Mouse (Mus musculus): Measurements from ENCODE around the gene Bcor.

Bcor gene

GRCm38 (mm10) chrX:12159981-12160656 lies at the start of gene Bcor:
Bcor (minus strand) TSS chrX:12160355.
- peak; percentile 61 for DNase-seq (ENCODE audit: low spot score)

GRCm38 (mm10) chrX:12202951-12203350 lies 42.8 kb upstream of the Bcor start:
- DNase-seq (ENCODE audit: low spot score): no peak

GRCm38 (mm10) chrX:12201111-12201510 lies 41.0 kb upstream of the Bcor start:
- DNase-seq (ENCODE audit: low spot score): no peak

GRCm38 (mm10) chrX:12195234-12195919 lies 35.2 kb upstream of the Bcor start:
- no peak for DNase-seq (ENCODE audit: low spot score)

GRCm38 (mm10) chrX:12192343-12192742 lies 32.2 kb upstream of the Bcor start:
- DNase-seq (ENCODE audit: low spot score): no peak

GRCm38 (mm10) chrX:12189511-12189910 lies 29.4 kb upstream of the Bcor start:
- no peak for DNase-seq (ENCODE audit: low spot score)

- no peak for DNase-seq (ENCODE audit: low spot score)
These were observed 15.2 kb upstream of the Bcor start for GRCm38 (mm10) chrX:12175198-12175960.

GRCm38 (mm10) chrX:12170128-12170527 lies 10.0 kb upstream of the Bcor start:
- DNase-seq (ENCODE audit: low spot score): no peak

- DNase-seq (ENCODE audit: low spot score): no peak
These were observed 4.7 kb upstream of the Bcor start for GRCm38 (mm10) chrX:12164591-12165529.

- DNase-seq (ENCODE audit: low spot score): peak; percentile 44
These were observed 647 bp downstream of the Bcor start for GRCm38 (mm10) chrX:12159534-12159881.

- peak; percentile 41 for DNase-seq (ENCODE audit: low spot score)
These were observed 1.2 kb downstream of the Bcor start for GRCm38 (mm10) chrX:12158821-12159533.

GRCm38 (mm10) chrX:12158244-12158820 lies 1.8 kb downstream of the Bcor start:
- peak; percentile 75 for DNase-seq (ENCODE audit: low spot score)

- DNase-seq (ENCODE audit: low spot score): peak; percentile 45
These were observed 2.7 kb downstream of the Bcor start for GRCm38 (mm10) chrX:12157331-12157930.

- DNase-seq (ENCODE audit: low spot score): peak; percentile 51
These were observed 4.3 kb downstream of the Bcor start for GRCm38 (mm10) chrX:12155842-12156291.

- no peak for DNase-seq (ENCODE audit: low spot score)
These were observed 4.9 kb downstream of the Bcor start for GRCm38 (mm10) chrX:12155068-12155840.

- peak; percentile 55 for DNase-seq (ENCODE audit: low spot score)
These were observed 6.7 kb downstream of the Bcor start for GRCm38 (mm10) chrX:12153141-12154095.

- no peak for DNase-seq (ENCODE audit: low spot score)
These were observed 7.9 kb downstream of the Bcor start for GRCm38 (mm10) chrX:12151996-12152904.
